Mouse (Mus musculus) heart, adult 2 months (tissue): ENCODE measurements around the gene Zfp30.

Experiments used
- CTCF ChIP-seq: fragments of 200-600 bp; IDR thresholded peaks from 2 replicates; pipeline ENCODE4 v1.8.1; 2022; ENCODE audit warnings: antibody characterized with exemption, mild to moderate bottlenecking, moderate library complexity
- EP300 ChIP-seq: fragments of 200-500 bp; IDR thresholded peaks from 2 replicates; pipeline ENCODE4 v1.6.1; 2011; ENCODE audit warnings: low read depth, low read length, control low read depth; ENCODE audit not compliant: insufficient read depth
- POLR2A ChIP-seq: fragments of 200-500 bp; IDR thresholded peaks from 2 replicates; pipeline ENCODE4 v1.6.1; 2011; ENCODE audit warnings: mild to moderate bottlenecking, low read depth, low read length, control low read depth; ENCODE audit not compliant: insufficient read depth

GRCm38 (mm10) chr7:29760476-29760875 is 23.3 kb upstream of the Zfp30 start:
- TF ChIP-seq CTCF: no peak
- TF ChIP-seq EP300: no peak
- no peak for TF ChIP-seq POLR2A
